Mouse (Mus musculus): ENCODE measurements around the gene Nr1h5. TPM values are rescaled to one million over a fixed set of nuclear protein-coding genes. Genes with fewer than 3 reads are reported as not detected.

Gene Nr1h5
- total RNA-seq, 2 experiments from 2014 or later = not detected

Other genes starting within 250 kb of the Nr1h5 start
- 100 to 1,000 TPM; 160 to 197 TPM for gene Tspan2, start 229.6 kb downstream of the Nr1h5 start, total RNA-seq (2021)
- not detected for gene Tshb, start 181.4 kb downstream of the Nr1h5 start, total RNA-seq (2021)
- not detected for gene Sycp1, start 28.0 kb downstream of the Nr1h5 start, total RNA-seq (2021)
- gene Sike1, start 31.6 kb upstream of the Nr1h5 start, total RNA-seq (2021) = 10 to 100 TPM; 68.5 to 69.8 TPM
- gene Csde1, start 56.3 kb upstream of the Nr1h5 start, total RNA-seq (2021) = 100 to 1,000 TPM; 247 to 252 TPM
- 10 to 100 TPM; 74.9 to 78.8 TPM for gene Nras, start 94.2 kb upstream of the Nr1h5 start, total RNA-seq (2021)
- gene Ampd1, start 109.9 kb upstream of the Nr1h5 start, total RNA-seq (2021) = not detected
- gene Dennd2c, start 138.5 kb upstream of the Nr1h5 start, total RNA-seq (2021) = under 1 TPM; 0.30 to 0.73 TPM
- 10 to 100 TPM; 64.6 to 67.7 TPM for gene Bcas2, start 207.5 kb upstream of the Nr1h5 start, total RNA-seq (2021)

All from layer of hippocampus, postnatal 25 days (tissue).